Mouse (Mus musculus): ENCODE results near the gene Man2b1. TPM values are rescaled to one million over a fixed set of nuclear protein-coding genes. Genes with fewer than 3 reads are reported as not detected.
"Not testable (repeated sequence)": the region's sequence is repeated elsewhere in the genome, so short reads cannot be mapped to it uniquely, and the experiment has no call there.

Gene Man2b1
- polyA plus RNA-seq, 2 experiments: 34.2 to 46.7 TPM

DNA sequence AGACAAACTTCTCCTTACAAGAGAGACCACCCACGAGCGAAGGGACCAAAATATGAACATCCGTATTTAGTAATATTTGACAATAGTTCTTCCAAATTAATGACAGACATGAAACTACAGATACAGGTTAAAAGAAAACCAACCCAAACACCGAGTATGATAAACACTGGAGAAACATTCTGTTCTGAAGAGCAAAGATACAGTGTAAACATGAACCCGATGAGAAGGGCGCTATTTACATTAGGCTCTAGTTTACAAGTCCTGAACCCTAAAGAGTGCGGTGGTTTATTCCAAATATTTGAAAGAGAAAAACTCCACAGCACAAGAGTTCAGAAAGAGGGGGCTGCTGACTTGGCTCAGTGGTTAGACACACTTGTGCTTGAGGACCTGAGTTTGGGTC lies 33.9 kb downstream of the Man2b1 start:
- DNase-seq (ENCODE audit: low spot score) (no peak), ATAC-seq (ENCODE audit: low FRiP score, low read depth) (no peak)
- Histone ChIP-seq H3K36me3 (ENCODE audit: control insufficient read depth, insufficient read depth, low read length) (peaks cover 8% of the 10 kb centered on the region), H3K4me1 (ENCODE audit: control insufficient read depth, insufficient read depth, low read length) (no peaks in the 10 kb centered on the region), H3K27ac (replicated peaks; ENCODE audit: low read depth, low read length) (no peak overlapping the region), H3K9ac (ENCODE audit: low read depth, low read length, severe bottlenecking) (no peak overlapping the region), H3K9me3 (ENCODE audit: control insufficient read depth, low read length) (no peaks in the 10 kb centered on the region), H3K4me2 (replicated peaks; ENCODE audit: low read depth, low read length, severe bottlenecking) (no peak overlapping the region), H3K4me3 (replicated peaks; ENCODE audit: low read length) (no peak overlapping the region), H3K27me3 (ENCODE audit: control insufficient read depth, insufficient read depth, low read length) (no peaks in the 10 kb centered on the region)
- no peak for TF ChIP-seq POLR2A (IDR thresholded peaks at IDR 0.05; ENCODE audit: borderline replicate concordance, extremely low read depth, insufficient read depth, insufficient read length)
- 92% methylated on average over 7 of the region's 7 CpGs for WGBS

DNA sequence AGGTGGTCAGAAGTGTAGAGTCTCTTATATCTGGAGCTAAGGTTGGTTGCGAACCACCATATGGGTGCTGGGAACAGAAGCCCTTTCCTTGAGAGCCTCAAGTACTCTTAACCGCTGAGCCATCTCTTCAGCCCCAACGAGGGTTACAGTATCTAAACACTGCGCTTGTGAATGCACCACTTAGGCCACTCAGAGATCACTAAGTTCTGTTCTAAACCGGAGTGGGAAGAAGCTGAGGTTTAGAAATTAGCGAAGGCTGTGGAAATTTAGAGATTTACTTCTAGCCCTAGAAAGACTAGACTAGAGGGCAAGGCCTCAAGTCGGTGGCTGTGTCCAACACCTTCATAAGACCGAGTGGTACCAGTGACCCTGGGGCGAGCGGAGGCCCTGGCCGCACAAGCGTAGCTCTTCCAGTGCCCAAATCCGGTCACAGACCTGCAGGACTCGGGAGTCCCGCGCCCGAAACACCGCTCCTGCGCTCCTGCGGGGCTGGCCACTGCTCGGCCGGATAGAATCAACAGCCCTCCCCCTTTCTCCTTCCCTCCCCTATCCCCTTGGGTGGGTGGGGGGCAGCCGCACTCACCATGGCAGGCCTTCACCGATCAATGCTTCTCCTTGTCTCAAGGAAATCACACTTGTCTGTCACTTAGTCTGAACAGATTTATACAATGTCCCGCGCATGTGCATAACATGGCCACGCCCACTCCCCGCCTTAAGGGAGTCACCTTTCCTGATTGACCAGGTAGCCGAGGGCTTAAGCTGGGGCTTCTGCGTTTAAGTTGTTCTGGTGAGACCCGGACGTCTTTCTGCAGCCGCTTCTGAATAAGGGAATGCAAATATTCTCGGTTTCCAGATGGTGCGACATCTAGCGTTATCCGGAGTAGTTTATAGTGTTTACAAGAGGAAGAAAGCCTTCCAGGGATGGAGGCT lies 36.2 kb downstream of the Man2b1 start:
- Histone ChIP-seq H3K9ac (ENCODE audit: low read depth, low read length, severe bottlenecking) (peak overlapping the region; percentile 71), H3K4me2 (replicated peaks; ENCODE audit: low read depth, low read length, severe bottlenecking) (peak overlapping the region; percentile 73), H3K27ac (replicated peaks; ENCODE audit: low read depth, low read length) (peak overlapping the region; percentile 72), H3K27me3 (ENCODE audit: control insufficient read depth, insufficient read depth, low read length) (no peaks in the 10 kb centered on the region), H3K4me1 (ENCODE audit: control insufficient read depth, insufficient read depth, low read length) (no peaks in the 10 kb centered on the region), H3K9me3 (ENCODE audit: control insufficient read depth, low read length) (no peaks in the 10 kb centered on the region), H3K36me3 (ENCODE audit: control insufficient read depth, insufficient read depth, low read length) (no peaks in the 10 kb centered on the region), H3K4me3 (replicated peaks; ENCODE audit: low read length) (peak overlapping the region; percentile 58)
- ATAC-seq (ENCODE audit: low FRiP score, low read depth): peak; percentile 93
- 6% methylated on average over 37 of the region's 37 CpGs for WGBS
- TF ChIP-seq POLR2A (IDR thresholded peaks at IDR 0.05; ENCODE audit: borderline replicate concordance, extremely low read depth, insufficient read depth, insufficient read length): no peak
- peak; percentile 91 for DNase-seq (ENCODE audit: low spot score)

DNA sequence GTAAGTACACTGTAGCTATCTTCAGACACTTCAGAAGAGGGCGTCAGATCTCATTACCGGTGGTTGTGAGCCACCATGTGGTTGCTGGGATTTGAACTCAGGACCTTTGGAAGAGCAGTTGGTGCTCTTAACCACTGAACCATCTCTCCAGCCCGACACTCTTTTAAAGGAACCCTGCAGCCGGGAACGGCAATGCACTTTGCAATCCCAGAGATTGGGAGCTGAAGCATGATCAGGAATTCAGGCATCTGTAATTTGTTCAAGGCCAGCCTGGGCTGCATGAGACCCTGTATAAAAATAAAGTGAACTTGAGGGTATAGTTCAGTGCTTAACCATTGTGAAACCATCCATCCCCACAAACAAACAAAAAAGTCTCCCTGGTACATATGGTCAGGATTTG lies 37.2 kb downstream of the Man2b1 start:
- not testable (repeated sequence) for H3K4me1 ChIP-seq (ENCODE audit: control insufficient read depth, insufficient read depth, low read length); H3K9ac ChIP-seq (ENCODE audit: low read depth, low read length, severe bottlenecking); ATAC-seq (ENCODE audit: low FRiP score, low read depth); DNase-seq (ENCODE audit: low spot score); H3K4me3 ChIP-seq (replicated peaks; ENCODE audit: low read length); H3K27me3 ChIP-seq (ENCODE audit: control insufficient read depth, insufficient read depth, low read length); H3K4me2 ChIP-seq (replicated peaks; ENCODE audit: low read depth, low read length, severe bottlenecking); H3K9me3 ChIP-seq (ENCODE audit: control insufficient read depth, low read length); H3K36me3 ChIP-seq (ENCODE audit: control insufficient read depth, insufficient read depth, low read length); H3K27ac ChIP-seq (replicated peaks; ENCODE audit: low read depth, low read length)
- 82% methylated on average over 5 of the region's 5 CpGs for WGBS

DNA sequence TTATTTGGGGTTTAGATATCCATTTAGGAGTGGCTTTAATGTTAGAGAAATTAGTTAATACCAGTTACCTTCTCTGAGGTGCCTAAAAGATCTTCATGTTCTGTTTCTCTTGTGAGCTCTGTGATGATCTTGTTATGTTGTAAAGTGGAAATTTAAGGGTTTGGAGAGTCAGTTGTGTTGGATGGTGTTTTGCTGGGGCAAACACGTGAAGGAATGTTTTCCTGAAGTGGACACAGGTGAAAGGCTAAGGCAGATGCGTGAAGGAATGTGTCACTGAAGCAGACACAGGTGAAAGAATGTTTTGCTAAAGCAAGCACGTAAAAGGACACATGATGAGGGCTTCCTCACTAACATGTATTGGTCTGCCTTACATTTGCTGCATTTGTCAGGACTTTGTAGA lies 39.9 kb downstream of the Man2b1 start, which contains the start of gene Zfp791:
TSS of gene Zfp791 (minus strand) at position 101 of the 400 bp plus-strand sequence.
- Histone ChIP-seq H3K36me3 (ENCODE audit: control insufficient read depth, insufficient read depth, low read length) (no peaks in the 10 kb centered on the region), H3K4me2 (replicated peaks; ENCODE audit: low read depth, low read length, severe bottlenecking) (no peak within 1 kb of the TSS), H3K4me1 (ENCODE audit: control insufficient read depth, insufficient read depth, low read length) (no peaks in the 10 kb centered on the region), H3K27me3 (ENCODE audit: control insufficient read depth, insufficient read depth, low read length) (no peaks in the 10 kb centered on the region), H3K9ac (ENCODE audit: low read depth, low read length, severe bottlenecking) (no peak within 1 kb of the TSS), H3K4me3 (replicated peaks; ENCODE audit: low read length) (no peak within 1 kb of the TSS), H3K9me3 (ENCODE audit: control insufficient read depth, low read length) (no peaks in the 10 kb centered on the region), H3K27ac (replicated peaks; ENCODE audit: low read depth, low read length) (no peak within 1 kb of the TSS)
- no peak for TF ChIP-seq POLR2A (IDR thresholded peaks at IDR 0.05; ENCODE audit: borderline replicate concordance, extremely low read depth, insufficient read depth, insufficient read length)
- DNase-seq (ENCODE audit: low spot score): no peak
- no peak for ATAC-seq (ENCODE audit: low FRiP score, low read depth)
- 79% methylated on average over 3 of the region's 3 CpGs for WGBS

DNA sequence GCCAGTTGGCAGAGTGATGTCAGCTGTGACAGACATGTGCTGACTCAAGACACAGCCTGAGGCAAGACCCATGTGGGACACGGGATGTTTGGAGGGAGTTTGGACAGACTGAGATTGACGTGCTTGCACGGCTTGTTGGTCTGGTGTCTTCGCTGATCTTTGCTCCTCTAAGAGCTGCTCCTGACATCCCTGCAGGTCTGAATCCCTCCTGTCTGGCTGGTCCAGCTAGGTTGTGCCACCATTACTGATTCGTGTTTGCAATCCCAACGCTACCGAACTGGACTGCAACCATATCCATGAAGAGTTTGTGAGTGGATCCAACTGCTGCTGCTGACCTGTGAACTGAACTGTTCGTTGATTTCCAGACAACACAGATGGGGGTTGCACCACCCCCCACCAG lies 40.6 kb downstream of the Man2b1 start:
- ATAC-seq (ENCODE audit: low FRiP score, low read depth): no peak
- 89% methylated on average over 8 of the region's 8 CpGs for WGBS

More for the DNA sequence above, 40.6 kb downstream of the Man2b1 start:
- Histone ChIP-seq H3K4me1 (ENCODE audit: control insufficient read depth, insufficient read depth, low read length) (no peaks in the 10 kb centered on the region), H3K4me3 (replicated peaks; ENCODE audit: low read length) (no peak overlapping the region), H3K27me3 (ENCODE audit: control insufficient read depth, insufficient read depth, low read length) (no peaks in the 10 kb centered on the region), H3K9ac (ENCODE audit: low read depth, low read length, severe bottlenecking) (no peak overlapping the region), H3K9me3 (ENCODE audit: control insufficient read depth, low read length) (no peaks in the 10 kb centered on the region), H3K27ac (replicated peaks; ENCODE audit: low read depth, low read length) (no peak overlapping the region), H3K36me3 (ENCODE audit: control insufficient read depth, insufficient read depth, low read length) (no peaks in the 10 kb centered on the region), H3K4me2 (replicated peaks; ENCODE audit: low read depth, low read length, severe bottlenecking) (no peak overlapping the region)
- no peak for DNase-seq (ENCODE audit: low spot score)
- no peak for TF ChIP-seq POLR2A (IDR thresholded peaks at IDR 0.05; ENCODE audit: borderline replicate concordance, extremely low read depth, insufficient read depth, insufficient read length)
